Mouse (Mus musculus): Measurements from ENCODE around the gene Vwf. TPM values are rescaled to one million over a fixed set of nuclear protein-coding genes. Genes with fewer than 3 reads are reported as not detected.

The Vwf gene
- polyA plus RNA-seq, 1 experiment from 2014 or later = 12.0 TPM

- Histone ChIP-seq H3K9me3 (no peaks in the 10 kb centered on the region), H3K27ac (peak overlapping the region; percentile 74), H3K4me2 (replicated peaks) (peak overlapping the region; percentile 30; the same call in 1 of the 2 replicates), H3K36me3 (no peaks in the 10 kb centered on the region), H3K27me3 (replicated peaks) (no peaks in the 10 kb centered on the region), H3K9ac (no peak overlapping the region), H3K4me3 (replicated peaks) (no peak overlapping the region), H3K4me1 (replicated peaks) (peaks cover 23% of the 10 kb centered on the region)
- 51% methylated on average over 8 of the region's 8 CpGs for WGBS
- ATAC-seq = peak; percentile 88
Measured at GRCm38 (mm10) chr6:125591652-125592385, 45.2 kb downstream of the Vwf start.

- peaks cover 23% of the 10 kb centered on the region for H3K4me1 ChIP-seq (replicated peaks)
- ATAC-seq = no peak
- no peaks in the 10 kb centered on the region for H3K9me3 ChIP-seq
- no peak overlapping the region for H3K9ac ChIP-seq
- WGBS = 70% methylated on average over 6 of the region's 6 CpGs
- H3K27ac ChIP-seq = peak overlapping the region; percentile 40; the same call in 1 of the 2 replicates
- no peaks in the 10 kb centered on the region for H3K27me3 ChIP-seq (replicated peaks)
- no peaks in the 10 kb centered on the region for H3K36me3 ChIP-seq
- no peak overlapping the region for H3K4me3 ChIP-seq (replicated peaks)
- no peak overlapping the region for H3K4me2 ChIP-seq (replicated peaks)
Measured at GRCm38 (mm10) chr6:125592536-125592935, 46.0 kb downstream of the Vwf start.

DNA sequence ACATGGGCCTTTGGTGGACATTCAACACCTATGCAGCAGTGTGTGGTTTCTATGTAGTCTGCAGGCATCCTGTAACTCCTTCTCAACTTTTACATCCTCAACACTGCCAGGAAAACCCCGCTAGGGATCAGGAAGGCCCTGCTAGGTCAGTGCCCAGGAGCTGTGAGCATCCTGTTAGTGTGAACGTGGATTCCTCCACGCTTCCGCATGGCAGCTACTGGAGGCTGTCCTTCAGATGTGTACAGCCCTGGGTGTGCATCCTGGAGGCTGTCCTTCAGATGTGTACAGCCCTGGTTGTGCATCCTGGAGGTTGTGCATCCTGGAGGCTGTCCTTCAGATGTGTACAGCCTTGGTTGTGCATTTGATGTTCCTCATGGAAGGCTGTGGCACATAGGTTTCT lies 47.7 kb downstream of the Vwf start:
- H3K4me1 ChIP-seq (replicated peaks) = peaks cover 23% of the 10 kb centered on the region
- no peak overlapping the region for H3K27ac ChIP-seq
- no peaks in the 10 kb centered on the region for H3K27me3 ChIP-seq (replicated peaks)
- no peak for ATAC-seq
- H3K4me2 ChIP-seq (replicated peaks) = no peak overlapping the region
- H3K9me3 ChIP-seq = no peaks in the 10 kb centered on the region
- H3K36me3 ChIP-seq = no peaks in the 10 kb centered on the region
- WGBS = 89% methylated on average over 4 of the region's 4 CpGs
- H3K4me3 ChIP-seq (replicated peaks) = no peak overlapping the region
- H3K9ac ChIP-seq = no peak overlapping the region

DNA sequence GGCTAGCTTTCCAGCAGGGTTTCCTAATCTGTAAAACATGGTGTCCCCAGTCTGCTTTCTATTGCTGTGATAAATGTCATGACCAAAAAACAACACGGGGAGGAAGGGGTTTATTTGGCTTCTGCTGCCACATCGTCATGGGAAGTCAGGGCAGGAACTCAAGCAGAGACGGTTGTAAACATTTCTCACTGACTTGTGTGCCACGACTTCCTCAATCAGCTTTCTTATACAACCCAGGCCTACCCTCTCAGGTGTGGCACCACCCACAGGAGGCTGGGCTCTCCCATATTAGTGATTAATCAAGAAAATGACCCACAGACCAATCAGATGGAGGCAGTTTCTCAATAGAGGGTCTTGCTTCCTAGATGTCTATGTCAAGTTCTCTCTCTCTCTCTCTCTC lies 48.3 kb downstream of the Vwf start:
- H3K4me2 ChIP-seq (replicated peaks) = no peak overlapping the region
- peak; percentile 32; the same call in 1 of the 2 replicates for ATAC-seq
- H3K9ac ChIP-seq = no peak overlapping the region
- H3K9me3 ChIP-seq = no peaks in the 10 kb centered on the region
- 11% methylated on average over 4 of the region's 4 CpGs for WGBS
- H3K36me3 ChIP-seq = no peaks in the 10 kb centered on the region
- 0 out of 2 replicates have a peak overlapping the region, but pooled peaks have one; percentile 17 for H3K27ac ChIP-seq
- H3K4me3 ChIP-seq (replicated peaks) = no peak overlapping the region
- no peaks in the 10 kb centered on the region for H3K27me3 ChIP-seq (replicated peaks)
- peaks cover 23% of the 10 kb centered on the region for H3K4me1 ChIP-seq (replicated peaks)

DNA sequence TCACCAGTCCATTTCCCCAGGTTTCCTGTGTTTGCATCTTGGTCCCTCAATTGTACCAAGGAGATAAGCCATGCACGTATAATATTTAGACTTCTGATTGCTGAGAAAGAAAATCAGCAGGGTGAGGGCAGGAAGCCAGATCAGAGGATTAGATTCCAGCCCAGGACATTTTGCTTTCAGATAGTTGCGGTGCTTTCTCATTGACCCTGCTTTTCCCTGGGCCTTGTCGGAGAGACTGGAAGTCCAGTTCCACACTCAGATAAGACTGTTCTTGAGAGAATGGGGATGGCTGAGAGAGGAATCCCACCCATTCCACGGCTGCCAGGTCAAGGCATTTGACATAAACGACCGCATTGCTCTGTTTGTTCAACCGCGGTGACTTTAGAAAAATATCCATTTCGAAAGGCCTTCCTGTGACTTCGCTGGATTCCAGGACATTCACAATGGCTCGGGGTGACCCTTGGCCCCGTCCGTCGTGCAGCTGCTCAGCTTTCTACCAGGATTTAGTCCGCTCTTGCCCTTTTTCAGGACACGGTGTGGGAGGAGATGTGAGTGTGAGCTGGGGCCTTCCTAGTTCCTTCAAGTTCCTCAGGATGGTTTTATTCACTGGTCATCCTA lies 50.2 kb downstream of the Vwf start:
- 42% methylated on average over 16 of the region's 16 CpGs for WGBS
- Histone ChIP-seq H3K4me3 (replicated peaks) (no peak overlapping the region), H3K9me3 (no peaks in the 10 kb centered on the region), H3K36me3 (no peaks in the 10 kb centered on the region), H3K4me1 (replicated peaks) (peaks cover 23% of the 10 kb centered on the region), H3K4me2 (replicated peaks) (no peak overlapping the region), H3K9ac (no peak overlapping the region), H3K27ac (no peak overlapping the region), H3K27me3 (replicated peaks) (no peaks in the 10 kb centered on the region)
- no peak for ATAC-seq

DNA sequence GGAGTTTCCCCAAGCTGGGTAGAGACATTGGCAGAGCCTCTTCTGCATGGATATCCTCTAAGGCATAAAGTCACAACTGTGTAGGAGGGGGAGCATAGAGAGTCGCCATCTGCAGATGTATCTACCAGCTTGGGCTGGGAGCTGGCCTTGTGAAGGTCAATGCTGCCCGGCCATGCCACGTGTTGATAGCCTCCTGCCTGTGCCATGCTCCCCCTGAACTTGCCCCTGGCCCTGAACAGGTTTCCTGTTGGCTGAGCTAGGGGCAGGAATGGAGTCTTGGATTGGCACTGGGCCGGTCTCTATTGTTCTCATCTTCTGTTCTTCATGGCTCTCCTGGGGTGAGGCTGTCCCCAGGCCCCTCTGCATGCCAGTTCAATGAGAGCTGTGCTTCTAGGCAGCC lies 51.1 kb downstream of the Vwf start:
- Histone ChIP-seq H3K27ac (no peak overlapping the region), H3K9ac (no peak overlapping the region), H3K4me2 (replicated peaks) (no peak overlapping the region), H3K4me3 (replicated peaks) (no peak overlapping the region), H3K9me3 (no peaks in the 10 kb centered on the region), H3K27me3 (replicated peaks) (no peaks in the 10 kb centered on the region), H3K4me1 (replicated peaks) (peaks cover 19% of the 10 kb centered on the region), H3K36me3 (no peaks in the 10 kb centered on the region)
- no peak for ATAC-seq
- WGBS = 93% methylated on average over 4 of the region's 4 CpGs

DNA sequence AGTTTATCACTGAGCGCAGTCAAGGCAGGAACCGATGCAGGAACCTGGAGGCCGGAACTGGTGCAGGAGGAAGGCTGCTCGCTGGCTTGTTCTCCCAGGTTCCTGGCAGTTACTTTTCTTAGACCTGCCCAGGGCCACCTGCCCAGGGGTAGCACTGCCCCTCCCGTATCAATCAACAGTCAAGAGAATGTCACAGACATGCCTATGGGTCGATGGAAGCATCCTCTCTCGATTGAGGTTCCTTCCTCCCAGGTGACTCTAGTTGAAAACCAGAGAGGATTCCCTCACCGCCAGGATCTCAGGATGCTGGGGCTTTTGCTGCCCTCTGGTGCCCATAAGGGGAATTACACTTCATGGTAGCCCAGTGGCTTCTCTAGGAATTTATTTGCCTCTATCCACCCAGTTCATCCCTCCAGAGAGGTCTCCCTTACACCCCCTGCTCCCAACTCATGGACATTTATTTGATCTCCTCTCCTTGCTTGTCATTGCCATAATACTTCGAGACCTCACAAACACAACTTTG lies 53.5 kb downstream of the Vwf start:
- Histone ChIP-seq H3K4me3 (replicated peaks) (no peak overlapping the region), H3K4me2 (replicated peaks) (no peak overlapping the region), H3K27ac (no peak overlapping the region), H3K36me3 (no peaks in the 10 kb centered on the region), H3K4me1 (replicated peaks) (peaks cover 18% of the 10 kb centered on the region), H3K9me3 (no peaks in the 10 kb centered on the region), H3K9ac (no peak overlapping the region), H3K27me3 (replicated peaks) (no peaks in the 10 kb centered on the region)
- no peak for ATAC-seq
- 40% methylated on average over 9 of the region's 9 CpGs for WGBS

DNA sequence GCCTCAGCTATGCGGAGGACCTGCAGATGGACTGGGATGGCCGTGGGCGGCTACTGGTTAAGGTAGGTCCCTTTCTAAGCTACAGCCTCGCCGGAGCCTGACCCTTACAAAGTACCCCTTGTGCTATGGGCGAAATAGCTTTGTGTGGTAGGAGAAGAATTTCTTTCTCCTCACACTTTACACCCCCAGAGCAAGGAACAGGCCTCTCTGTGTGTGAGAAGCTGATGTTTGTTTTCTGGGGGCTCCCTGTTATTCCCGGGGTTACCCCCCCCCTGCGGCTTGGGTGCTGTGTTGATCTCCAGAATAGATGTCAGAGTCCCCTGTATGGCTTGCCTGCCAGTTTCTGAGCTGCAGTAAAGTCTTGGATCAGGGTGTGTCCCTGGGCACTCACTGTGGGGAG lies 54.1 kb downstream of the Vwf start:
- Histone ChIP-seq H3K9me3 (no peaks in the 10 kb centered on the region), H3K4me3 (replicated peaks) (no peak overlapping the region), H3K4me2 (replicated peaks) (no peak overlapping the region), H3K9ac (no peak overlapping the region), H3K27ac (no peak overlapping the region), H3K27me3 (replicated peaks) (0 out of 2 replicates have a peak, but pooled peaks cover 2% of the 10 kb centered on the region), H3K36me3 (no peaks in the 10 kb centered on the region), H3K4me1 (replicated peaks) (peaks cover 15% of the 10 kb centered on the region)
- 78% methylated on average over 8 of the region's 8 CpGs for WGBS
- no peak for ATAC-seq

DNA sequence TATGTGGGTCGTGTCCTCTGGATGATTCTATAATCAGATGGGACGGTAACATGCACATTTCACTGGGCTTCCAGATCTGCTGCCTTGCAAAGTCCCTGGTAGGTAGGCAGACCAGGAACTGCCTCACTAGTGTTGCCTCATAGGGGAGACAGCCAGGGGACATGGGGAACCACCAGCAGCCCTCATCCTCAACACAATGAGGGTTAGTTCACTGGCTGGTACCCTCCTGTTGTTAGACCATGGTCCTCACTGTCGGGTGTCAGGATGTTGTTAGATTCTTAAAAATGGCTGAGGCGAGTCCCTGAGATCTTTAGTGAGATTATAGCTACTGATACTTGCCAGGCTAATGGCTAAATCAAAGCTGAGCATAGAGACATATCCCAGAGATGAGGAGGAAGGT lies 54.6 kb downstream of the Vwf start:
- WGBS = 68% methylated on average over 4 of the region's 4 CpGs
- ATAC-seq = no peak
- H3K36me3 ChIP-seq = no peaks in the 10 kb centered on the region
- no peak overlapping the region for H3K9ac ChIP-seq
- H3K27ac ChIP-seq = no peak overlapping the region
- no peaks in the 10 kb centered on the region for H3K9me3 ChIP-seq
- no peak overlapping the region for H3K4me3 ChIP-seq (replicated peaks)
- H3K4me2 ChIP-seq (replicated peaks) = no peak overlapping the region
- H3K4me1 ChIP-seq (replicated peaks) = peaks cover 15% of the 10 kb centered on the region
- 0 out of 2 replicates have a peak, but pooled peaks cover 4% of the 10 kb centered on the region for H3K27me3 ChIP-seq (replicated peaks)

GRCm38 (mm10) chr6:125601748-125602147 lies 55.2 kb downstream of the Vwf start:
- 49% methylated on average over 5 of the region's 5 CpGs for whole genome bisulfite sequencing
- no peaks in the 10 kb centered on the region for H3K9me3 ChIP-seq
- H3K4me3 ChIP-seq (replicated peaks) = no peak overlapping the region
- H3K4me1 ChIP-seq (replicated peaks) = peaks cover 11% of the 10 kb centered on the region
- H3K36me3 ChIP-seq = no peaks in the 10 kb centered on the region
- H3K27me3 ChIP-seq (replicated peaks) = 0 out of 2 replicates have a peak, but pooled peaks cover 4% of the 10 kb centered on the region
- no peak overlapping the region for H3K27ac ChIP-seq
- no peak for ATAC-seq
- H3K9ac ChIP-seq = no peak overlapping the region
- no peak overlapping the region for H3K4me2 ChIP-seq (replicated peaks)

- WGBS = 85% methylated on average over 5 of the region's 5 CpGs
- H3K4me1 ChIP-seq (replicated peaks) = peaks cover 10% of the 10 kb centered on the region
- H3K4me2 ChIP-seq (replicated peaks) = no peak overlapping the region
- H3K4me3 ChIP-seq (replicated peaks) = no peak overlapping the region
- no peaks in the 10 kb centered on the region for H3K9me3 ChIP-seq
- H3K27ac ChIP-seq = no peak overlapping the region
- H3K9ac ChIP-seq = no peak overlapping the region
- no peaks in the 10 kb centered on the region for H3K36me3 ChIP-seq
- no peak for ATAC-seq
- H3K27me3 ChIP-seq (replicated peaks) = 0 out of 2 replicates have a peak, but pooled peaks cover 4% of the 10 kb centered on the region
Measured at GRCm38 (mm10) chr6:125602354-125602753, 55.8 kb downstream of the Vwf start.

- Histone ChIP-seq H3K36me3 (no peaks in the 10 kb centered on the region), H3K4me3 (replicated peaks) (no peak overlapping the region), H3K4me1 (replicated peaks) (peaks cover 10% of the 10 kb centered on the region), H3K27ac (no peak overlapping the region), H3K9me3 (no peaks in the 10 kb centered on the region), H3K27me3 (replicated peaks) (peaks cover 4% of the 10 kb centered on the region; the same call in 1 of the 2 replicates), H3K4me2 (replicated peaks) (peak overlapping the region; percentile 45), H3K9ac (no peak overlapping the region)
- ATAC-seq = peak; percentile 46
- WGBS = 7% methylated on average over 18 of the region's 18 CpGs
Measured at GRCm38 (mm10) chr6:125603234-125603633, 56.7 kb downstream of the Vwf start.
